Mouse (Mus musculus) myocyte (in vitro differentiated cells): ENCODE measurements at regions not wholly inside any gene's neighbourhood (a gene's known extent, or its start where the extent isn't known, plus 50 kb on each side); places are given as distances from the start of the nearest gene placed in this dataset.
A peak's percentile ranks its signal among the peaks of the same experiment; 100 is the strongest.

Source experiments
- H3K27me3 ChIP-seq: one replicate; pipeline ENCODE4 v1.6.1; 2011; ENCODE audit not compliant: control insufficient read depth, insufficient read depth, insufficient read length
- H3K36me3 ChIP-seq: one replicate; pipeline ENCODE4 v1.6.1; 2011; ENCODE audit not compliant: control insufficient read depth, insufficient read depth
- H3K4me2 ChIP-seq: one replicate; pipeline ENCODE4 v1.6.1; 2011; ENCODE audit warnings: low read depth, control low read depth
- H3K4me3 ChIP-seq: one replicate; pipeline ENCODE4 v1.5.1; 2011; ENCODE audit warnings: mild to moderate bottlenecking, control low read depth, moderate library complexity
- H3K79me2 ChIP-seq: one replicate; pipeline ENCODE4 v1.6.1; 2011; ENCODE audit not compliant: control insufficient read depth, insufficient read depth
- H3ac ChIP-seq: one replicate; pipeline ENCODE4 v1.6.1; 2011; ENCODE audit not compliant: control insufficient read depth, insufficient read length
- CEBPB ChIP-seq: IDR thresholded peaks from 2 replicates; pipeline ENCODE4 v1.6.1; 2011; ENCODE audit warnings: mild to moderate bottlenecking, moderate library complexity; ENCODE audit not compliant: poor library complexity, insufficient read depth, severe bottlenecking
- E2F4 ChIP-seq: IDR thresholded peaks from one replicate; pipeline ENCODE4 v1.6.1; 2011; ENCODE audit warnings: mild to moderate bottlenecking, control low read depth, moderate library complexity; ENCODE audit not compliant: insufficient read depth
- MAX ChIP-seq: IDR thresholded peaks from one replicate; pipeline ENCODE4 v1.6.1; 2011; ENCODE audit warnings: low read depth, mild to moderate bottlenecking, control low read depth
- MYOD1 ChIP-seq, 3 experiments: IDR thresholded peaks; one replicate each; pipeline ENCODE4 v1.6.1; 2011; ENCODE audit warnings: control low read depth in 2 of 3, low read depth in 2 of 3, mild to moderate bottlenecking in 2 of 3, moderate library complexity in 1 of 3; ENCODE audit not compliant: insufficient read length in 2 of 3, control insufficient read depth in 1 of 3
- MYOG ChIP-seq, 3 experiments: IDR thresholded peaks; one replicate each; pipeline ENCODE4 v1.6.1; 2011; ENCODE audit warnings: control low read depth in 2 of 3, low read depth in 2 of 3, mild to moderate bottlenecking in 2 of 3; ENCODE audit not compliant: insufficient read length in 2 of 3, control insufficient read depth in 1 of 3, insufficient read depth in 1 of 3
- POLR2A ChIP-seq: IDR thresholded peaks from one replicate; pipeline ENCODE4 v1.6.1; 2011; ENCODE audit warnings: low read depth, mild to moderate bottlenecking, control low read depth, moderate library complexity; ENCODE audit not compliant: insufficient read length
- POLR2AphosphoS2 ChIP-seq: IDR thresholded peaks from one replicate; pipeline ENCODE4 v1.6.1; 2011; ENCODE audit warnings: low read depth, control low read depth; ENCODE audit not compliant: insufficient read length
- REST ChIP-seq: IDR thresholded peaks from one replicate; pipeline ENCODE4 v1.6.1; 2011; ENCODE audit warnings: mild to moderate bottlenecking, control low read depth, moderate library complexity; ENCODE audit not compliant: insufficient read depth, insufficient read length
- SRF ChIP-seq: IDR thresholded peaks from one replicate; pipeline ENCODE4 v1.6.1; 2011; ENCODE audit warnings: low read depth; ENCODE audit not compliant: control insufficient read depth, insufficient read length
- TCF12 ChIP-seq: IDR thresholded peaks from one replicate; pipeline ENCODE4 v1.6.1; 2011; ENCODE audit warnings: mild to moderate bottlenecking, control low read depth; ENCODE audit not compliant: poor library complexity, insufficient read depth, severe bottlenecking
- TCF3 ChIP-seq: IDR thresholded peaks from one replicate; pipeline ENCODE4 v1.6.1; 2011; ENCODE audit warnings: low read depth, control low read depth; ENCODE audit not compliant: insufficient read length
- USF1 ChIP-seq: IDR thresholded peaks from one replicate; pipeline ENCODE4 v1.6.1; 2011; ENCODE audit warnings: low read depth, mild to moderate bottlenecking, control low read depth, moderate library complexity

DNA sequence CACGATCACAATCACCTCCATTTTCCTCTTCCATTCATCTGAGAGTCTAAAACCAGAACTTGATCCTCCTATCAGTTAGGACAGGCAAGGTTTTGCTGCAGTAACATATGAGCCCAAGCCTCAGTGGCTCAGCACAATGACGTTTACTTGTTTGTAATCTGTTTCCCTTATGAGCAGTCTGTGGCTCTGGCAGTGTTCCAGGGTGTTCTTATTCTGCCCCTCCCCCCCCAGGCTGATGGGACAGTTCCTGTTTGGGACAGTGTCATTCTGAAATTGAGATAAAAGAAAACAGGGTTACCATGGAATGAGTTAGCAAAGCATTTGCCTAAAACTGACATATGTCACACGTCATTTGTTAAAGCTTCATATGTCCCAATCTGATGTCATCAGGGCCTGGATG lies 75.5 kb downstream of the Vcpkmt start:
- Histone ChIP-seq H3K36me3 (no peaks in the 10 kb centered on the region), H3K4me2 (no peak overlapping the region), H3ac (no peak overlapping the region), H3K79me2 (peaks cover 6% of the 10 kb centered on the region), H3K27me3 (no peaks in the 10 kb centered on the region), H3K4me3 (no peak overlapping the region)
- TF ChIP-seq MYOG (IDR thresholded peaks at IDR 0.05; ENCODE audit: control insufficient read depth in 1 of 3, insufficient read depth in 1 of 3, insufficient read length in 2 of 3, low read depth in 2 of 3), result no peak
- no peak for TF ChIP-seq TCF3
- TF ChIP-seq MYOD1 (IDR thresholded peaks at IDR 0.05; ENCODE audit: control insufficient read depth in 1 of 3, insufficient read length in 2 of 3, low read depth in 2 of 3), result no peak
- no peak for TF ChIP-seq SRF
- no peak for TF ChIP-seq USF1
- no peak for TF ChIP-seq TCF12
- TF ChIP-seq POLR2AphosphoS2, result no peak
- no peak for TF ChIP-seq E2F4
- TF ChIP-seq CEBPB, result no peak
- no peak for TF ChIP-seq REST
- no peak for TF ChIP-seq MAX
- no peak for TF ChIP-seq POLR2A

DNA sequence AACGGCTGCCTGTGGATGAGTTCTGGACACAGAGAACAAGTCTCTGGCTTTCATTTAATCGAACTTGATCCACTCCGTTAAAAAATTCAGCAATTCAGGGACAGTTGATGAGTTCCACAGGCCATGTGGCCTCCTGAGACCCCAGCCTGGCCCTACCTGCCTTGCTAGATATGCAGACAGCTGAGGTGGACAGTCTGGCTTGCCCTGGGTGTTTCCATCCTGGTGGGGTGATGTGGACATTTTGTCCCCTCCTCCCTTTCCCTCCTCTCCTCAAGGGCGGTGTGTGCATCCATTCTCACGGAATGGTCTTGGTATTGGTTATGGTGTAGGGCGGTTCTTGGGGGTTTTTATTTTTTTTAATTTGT lies 80.1 kb downstream of the Vcpkmt start:
- Histone ChIP-seq H3K4me2 (peak overlapping the region; percentile 91), H3K4me3 (peak overlapping the region; percentile 37), H3ac (no peak overlapping the region), H3K79me2 (peaks cover 6% of the 10 kb centered on the region), H3K27me3 (no peaks in the 10 kb centered on the region), H3K36me3 (no peaks in the 10 kb centered on the region)
- TF ChIP-seq E2F4 (no peak), TCF3 (no peak), REST (no peak), SRF (no peak), MYOD1 (IDR thresholded peaks at IDR 0.05; ENCODE audit: control insufficient read depth in 1 of 3, insufficient read length in 2 of 3, low read depth in 2 of 3) (no peak), POLR2A (no peak), MYOG (IDR thresholded peaks at IDR 0.05; ENCODE audit: control insufficient read depth in 1 of 3, insufficient read depth in 1 of 3, insufficient read length in 2 of 3, low read depth in 2 of 3) (no peak), USF1 (no peak), MAX (no peak), POLR2AphosphoS2 (no peak), CEBPB (no peak), TCF12 (no peak)

- Histone ChIP-seq H3K36me3 (no peaks in the 10 kb centered on the region), H3K4me3 (peak overlapping the region; percentile 37)
These were observed 80.8 kb downstream of the Vcpkmt start for GRCm38 (mm10) chr12:69501783-69502705.

DNA sequence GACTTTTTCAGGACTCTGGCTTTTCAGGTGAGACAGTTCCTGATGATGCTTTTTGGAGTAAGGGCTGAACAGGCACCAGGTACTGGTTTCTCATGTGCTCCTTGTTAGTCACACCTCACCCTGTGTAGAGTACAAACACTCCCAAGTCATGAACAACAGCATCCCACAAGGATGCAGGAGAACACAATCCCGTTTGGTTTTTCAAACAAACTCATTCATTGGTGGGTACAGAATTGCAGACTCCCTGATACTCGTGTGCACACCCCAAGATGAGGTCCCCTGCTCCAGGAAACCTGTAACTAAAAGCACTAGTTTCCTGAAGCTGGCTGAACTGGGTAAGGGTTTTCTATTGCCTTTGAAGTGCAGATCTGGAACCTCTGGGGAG lies 81.5 kb downstream of the Vcpkmt start:
- Histone ChIP-seq H3K4me3 (no peak overlapping the region), H3K79me2 (peaks cover 6% of the 10 kb centered on the region), H3K36me3 (no peaks in the 10 kb centered on the region), H3ac (no peak overlapping the region), H3K4me2 (peak overlapping the region; percentile 91), H3K27me3 (no peaks in the 10 kb centered on the region)
- TF ChIP-seq TCF3 (no peak), MYOG (IDR thresholded peaks at IDR 0.05; ENCODE audit: control insufficient read depth in 1 of 3, insufficient read depth in 1 of 3, insufficient read length in 2 of 3, low read depth in 2 of 3) (no peak), POLR2A (no peak), TCF12 (no peak), POLR2AphosphoS2 (no peak), MAX (no peak), REST (no peak), CEBPB (no peak), USF1 (no peak), SRF (no peak), MYOD1 (IDR thresholded peaks at IDR 0.05; ENCODE audit: control insufficient read depth in 1 of 3, insufficient read length in 2 of 3, low read depth in 2 of 3) (no peak), E2F4 (no peak)

More at GRCm38 (mm10) chr12:69501783-69502705, 80.8 kb downstream of the Vcpkmt start:
- Histone ChIP-seq H3ac (no peak overlapping the region), H3K27me3 (no peaks in the 10 kb centered on the region), H3K79me2 (peaks cover 6% of the 10 kb centered on the region), H3K4me2 (peak overlapping the region; percentile 91)
- TF ChIP-seq POLR2AphosphoS2 (peak; percentile 84), MYOD1 (IDR thresholded peaks at IDR 0.05; ENCODE audit: control insufficient read depth in 1 of 3, insufficient read length in 2 of 3, low read depth in 2 of 3) (peak; percentile 72 to 86 (median 76)), POLR2A (peak; percentile 80), TCF12 (peak; percentile 68), TCF3 (no peak), MYOG (IDR thresholded peaks at IDR 0.05; ENCODE audit: control insufficient read depth in 1 of 3, insufficient read depth in 1 of 3, insufficient read length in 2 of 3, low read depth in 2 of 3) (peak; percentile 16 to 73 (median 52))
